Mouse (Mus musculus) neural tube, embryonic 14.5 days (tissue): ENCODE results near the gene Usp22. TPM values are rescaled to one million over a fixed set of nuclear protein-coding genes. Genes with fewer than 3 reads are reported as not detected.
A peak's percentile ranks its signal among the peaks of the same experiment; 100 is the strongest.

Experiments
- ATAC-seq: fragments of 200-750 bp; cut with Nextera tagmentation; 2 replicates; pipeline ENCODE4 v1.8.0; 2017; ENCODE audit warnings: low read depth, mild to moderate bottlenecking, moderate TSS enrichment, moderate library complexity
- H3K27ac ChIP-seq: fragments of 300-500 bp; sonication (generic); 2 replicates; pipeline ENCODE4 v1.5.1; 2014; ENCODE audit warnings: low read depth, mild to moderate bottlenecking, control low read depth, low read length, moderate library complexity, mixed read lengths
- H3K27me3 ChIP-seq: fragments of 300-500 bp; sonication (generic); 2 replicates; pipeline ENCODE4 v1.6.1; 2014; ENCODE audit warnings: low read length; ENCODE audit not compliant: control insufficient read depth, insufficient read depth
- H3K36me3 ChIP-seq: fragments of 300-500 bp; sonication (generic); 2 replicates; pipeline ENCODE4 v1.6.1; 2014; ENCODE audit warnings: low read length, mixed read lengths; ENCODE audit not compliant: control insufficient read depth, insufficient read depth
- H3K4me1 ChIP-seq: fragments of 300-500 bp; sonication (generic); 2 replicates; pipeline ENCODE4 v1.6.1; 2014; ENCODE audit warnings: low read length; ENCODE audit not compliant: control insufficient read depth, insufficient read depth
- H3K4me2 ChIP-seq: fragments of 300-500 bp; sonication (generic); 2 replicates; pipeline ENCODE4 v1.6.1; 2014; ENCODE audit warnings: mild to moderate bottlenecking, low read depth, low read length, control low read depth
- H3K4me3 ChIP-seq: fragments of 300-500 bp; sonication (generic); 2 replicates; pipeline ENCODE4 v1.5.1; 2014; ENCODE audit warnings: low read depth, low read length, control low read depth, mixed read lengths
- H3K9ac ChIP-seq: fragments of 300-500 bp; sonication (generic); replicated peaks from 2 replicates; pipeline ENCODE4 v1.6.1; 2014; ENCODE audit warnings: low read depth, mild to moderate bottlenecking, control low read depth, low read length, mixed read lengths
- H3K9me3 ChIP-seq: fragments of 300-500 bp; sonication (generic); 2 replicates; pipeline ENCODE4 v1.6.1; 2016; ENCODE audit warnings: low read length; ENCODE audit not compliant: control insufficient read depth
- WGBS: fragments of 180-500 bp; shearing (Covaris S2); extraction: QIAGEN DNeasy Blood & Tissue Kit; methylation state at CpG from one replicate; pipeline ENCODE4 v1.1.7; 2014; 5-methylcytosine and 5-hydroxymethylcytosine counted together
- polyA plus RNA-seq: library from polyadenylated mRNA; unstranded; fragments of >200 nt; fragmentation: Nextera tagmentation; extraction: Ambion mirVana; gene quantifications from 2 replicates; pipeline ENCODE4 v1.2.1, GENCODE M21; 2014

Usp22 gene
- polyA plus RNA-seq, 1 experiment from 2014 or later, result 526 TPM

DNA sequence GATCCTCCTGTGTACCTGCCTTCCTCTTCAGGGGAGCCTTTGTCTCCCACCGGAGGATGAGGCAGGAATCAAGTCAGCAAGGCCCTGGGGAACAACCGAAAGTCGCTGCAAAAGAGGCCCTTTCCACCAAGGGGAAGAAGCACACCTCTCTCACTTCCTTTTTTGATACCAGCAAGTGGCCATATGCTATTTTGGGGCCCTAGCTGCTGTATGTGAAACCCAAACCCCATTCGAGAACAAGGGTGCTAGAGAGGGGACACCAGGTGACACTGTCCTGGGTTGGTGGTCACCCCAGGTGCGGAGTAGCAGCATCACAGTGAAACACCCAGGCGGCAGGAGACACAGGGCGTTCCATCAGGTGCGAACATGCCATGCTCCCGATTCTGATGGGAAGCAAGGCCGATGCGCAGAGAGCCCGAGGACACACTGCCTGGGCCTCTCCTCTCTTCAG, 65.9 kb downstream of the Usp22 start:
- no peak overlapping the region for H3K9ac ChIP-seq
- no peak overlapping the region for H3K4me2 ChIP-seq
- no peaks in the 10 kb centered on the region for H3K27me3 ChIP-seq
- no peaks in the 10 kb centered on the region for H3K36me3 ChIP-seq
- H3K9me3 ChIP-seq, result no peaks in the 10 kb centered on the region
- WGBS, result 89% methylated on average over 12 of the region's 12 CpGs
- ATAC-seq, result no peak
- no peaks in the 10 kb centered on the region for H3K4me1 ChIP-seq
- no peak overlapping the region for H3K27ac ChIP-seq
- no peak overlapping the region for H3K4me3 ChIP-seq

DNA sequence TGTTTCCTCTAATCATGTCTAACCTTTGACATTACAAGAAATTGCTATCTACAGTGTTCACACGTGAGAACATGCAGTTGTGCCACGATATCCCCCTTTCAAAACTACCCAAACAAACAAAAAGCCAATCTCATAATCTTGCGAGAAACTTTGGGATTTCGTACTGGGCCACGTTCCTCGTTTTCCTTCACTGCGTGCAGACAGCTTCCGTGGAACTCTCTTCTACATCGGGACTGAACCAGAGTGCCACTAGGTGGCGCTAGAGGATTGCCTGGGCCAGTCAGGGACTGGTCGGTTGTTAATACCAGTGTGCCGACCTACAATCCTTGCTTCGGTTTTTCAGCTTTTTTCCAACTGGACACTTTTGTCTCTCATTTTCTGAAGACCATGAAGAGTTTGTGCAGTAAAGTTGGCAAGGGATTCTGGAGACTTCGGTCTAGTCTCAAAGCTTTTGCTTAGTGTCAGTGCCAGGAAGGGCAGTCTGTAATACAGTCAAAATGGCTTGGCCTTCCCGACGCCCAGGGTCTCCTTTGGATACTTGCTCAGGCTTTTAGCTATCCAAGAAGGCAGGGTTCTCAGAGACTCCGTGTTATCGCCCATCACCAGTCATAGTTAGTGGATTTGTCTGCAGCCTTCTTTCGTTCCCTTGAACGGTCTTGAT, 70.5 kb downstream of the Usp22 start:
- Histone ChIP-seq H3K9me3 (no peaks in the 10 kb centered on the region), H3K4me1 (no peaks in the 10 kb centered on the region), H3K36me3 (no peaks in the 10 kb centered on the region), H3K27ac (no peak overlapping the region), H3K27me3 (no peaks in the 10 kb centered on the region), H3K9ac (no peak overlapping the region), H3K4me3 (no peak overlapping the region), H3K4me2 (no peak overlapping the region)
- WGBS, result 19% methylated on average over 20 of the region's 20 CpGs
- ATAC-seq, result peak; percentile 84; the same call in 1 of the 2 replicates

DNA sequence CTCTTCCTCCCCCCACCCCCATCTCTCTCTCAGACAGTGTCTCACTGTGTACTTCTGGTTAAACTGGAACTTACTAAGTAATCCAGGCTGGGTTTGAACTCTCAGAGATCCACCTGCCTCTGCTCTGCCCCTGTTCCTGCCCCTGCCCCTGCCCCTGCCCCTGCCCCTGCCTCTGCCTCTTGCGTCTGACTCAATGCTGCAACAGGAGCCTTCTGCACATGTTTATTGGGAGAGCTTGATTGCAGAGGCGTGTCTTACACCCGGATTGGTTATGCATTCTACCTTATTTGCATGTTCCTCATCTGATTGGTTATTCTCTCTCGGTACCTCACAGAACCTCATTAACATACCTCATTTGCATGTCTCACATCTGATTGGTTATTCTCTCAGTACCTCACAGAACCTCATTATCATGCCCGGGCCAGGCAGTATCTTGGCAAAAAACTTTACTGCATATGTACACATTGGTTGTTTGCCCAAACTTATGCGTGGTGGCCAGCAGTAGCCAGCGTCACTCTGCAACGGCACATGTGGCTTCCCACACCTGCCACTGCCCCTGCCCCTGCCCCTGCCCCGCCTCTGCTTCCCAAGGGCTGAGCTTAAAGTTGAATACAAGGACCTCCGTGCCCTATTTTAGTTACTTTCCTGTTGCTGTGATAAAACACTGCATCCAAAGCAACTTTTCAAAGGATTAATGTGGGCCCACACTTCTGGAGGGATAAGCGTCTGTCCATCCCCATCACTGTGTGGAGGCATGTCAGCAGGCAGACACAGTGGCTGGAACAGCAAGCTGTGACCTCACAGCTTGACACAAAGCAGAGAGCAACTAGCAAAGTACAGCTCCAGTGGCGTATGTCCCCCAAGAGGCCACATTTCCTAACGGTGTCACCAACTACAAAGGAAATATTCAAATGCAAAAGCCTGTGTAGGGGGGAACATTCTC, 72.2 kb downstream of the Usp22 start:
- Histone ChIP-seq H3K4me1 (no peaks in the 10 kb centered on the region), H3K9ac (no peak overlapping the region), H3K27me3 (no peaks in the 10 kb centered on the region), H3K4me2 (no peak overlapping the region), H3K9me3 (no peaks in the 10 kb centered on the region), H3K4me3 (no peak overlapping the region), H3K27ac (no peak overlapping the region), H3K36me3 (no peaks in the 10 kb centered on the region)
- ATAC-seq, result no peak
- 63% methylated on average over 12 of the region's 13 CpGs for WGBS

Other genes with a start within 250 kb of the Usp22 start
- 22.5 and 28.9 TPM in 2 replicates for gene Map2k3, start 243.0 kb downstream of the Usp22 start, polyA plus RNA-seq
- gene Kcnj12, start 152.5 kb downstream of the Usp22 start, polyA plus RNA-seq, result 2.7 and 4.1 TPM in 2 replicates
- gene Tnfrsf13b, start 48.3 kb downstream of the Usp22 start, polyA plus RNA-seq, result 0.67 and 1.3 TPM in 2 replicates
- not detected in 2 replicates for gene Aldh3a1, start 32.5 kb upstream of the Usp22 start, polyA plus RNA-seq
- 29.1 and 36.9 TPM in 2 replicates for gene Aldh3a2, start 92.4 kb upstream of the Usp22 start, polyA plus RNA-seq
- not detected in 2 replicates for gene Slc47a2, start 167.8 kb upstream of the Usp22 start, polyA plus RNA-seq
- 0.19 TPM in 1 of 2 replicates, not detected in the other for gene Slc47a1, start 203.3 kb upstream of the Usp22 start, polyA plus RNA-seq